Mouse (Mus musculus): ENCODE data around the gene Lrsam1. TPM values are rescaled to one million over a fixed set of nuclear protein-coding genes. Genes with fewer than 3 reads are reported as not detected.

Lrsam1 gene
- total RNA-seq, 2 experiments from 2014 or later, result 14.1 to 17.0 TPM

DNA sequence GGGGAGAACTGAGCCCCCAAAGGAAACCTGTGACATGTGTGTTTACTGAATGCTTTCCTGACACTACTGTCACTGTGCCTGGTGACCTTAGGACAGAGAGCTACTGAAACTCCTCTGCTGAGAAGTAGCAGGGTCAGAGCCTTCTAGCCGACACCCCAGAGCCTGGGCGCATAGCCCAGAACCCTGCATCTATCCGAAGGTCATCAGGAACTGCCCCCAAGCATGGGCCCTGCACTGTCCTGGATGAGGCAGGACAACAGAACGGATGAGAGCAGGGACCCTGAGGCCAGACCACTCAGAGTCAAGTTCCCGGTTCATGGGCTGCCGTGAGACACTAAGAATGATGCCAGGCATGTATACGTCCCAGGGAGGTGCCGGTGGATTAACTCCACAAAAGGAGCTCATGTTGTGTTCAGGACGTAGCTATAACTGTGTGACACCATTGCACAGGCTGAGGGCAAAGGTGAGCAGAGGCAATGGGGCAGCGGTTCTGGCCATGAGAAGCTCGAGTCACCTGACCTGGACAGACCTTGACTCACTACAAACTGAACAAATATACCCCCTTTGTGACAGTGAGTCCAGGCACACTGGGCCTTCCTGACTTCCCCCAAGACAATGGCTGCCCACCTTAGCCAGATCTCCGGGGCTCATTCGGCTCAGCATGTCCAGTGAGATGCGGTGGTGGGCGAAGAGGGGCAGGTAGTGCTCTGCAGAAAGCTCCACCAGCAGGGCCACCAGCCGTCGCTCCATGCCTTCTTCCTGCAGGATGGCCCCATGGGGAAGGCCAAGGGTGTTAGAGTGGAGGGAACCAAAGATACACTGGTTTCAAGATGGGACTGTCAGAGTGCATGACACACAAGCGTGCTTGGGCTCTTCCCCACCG lies 32.2 kb downstream of the Lrsam1 start:
- no peak for DNase-seq
- intact Hi-C loops (cut with DNase I), result loop anchor here (1.0 kb wide), 2 partner anchors 65 to 70 kb away; no protein-coding TSS in a partner anchor

DNA sequence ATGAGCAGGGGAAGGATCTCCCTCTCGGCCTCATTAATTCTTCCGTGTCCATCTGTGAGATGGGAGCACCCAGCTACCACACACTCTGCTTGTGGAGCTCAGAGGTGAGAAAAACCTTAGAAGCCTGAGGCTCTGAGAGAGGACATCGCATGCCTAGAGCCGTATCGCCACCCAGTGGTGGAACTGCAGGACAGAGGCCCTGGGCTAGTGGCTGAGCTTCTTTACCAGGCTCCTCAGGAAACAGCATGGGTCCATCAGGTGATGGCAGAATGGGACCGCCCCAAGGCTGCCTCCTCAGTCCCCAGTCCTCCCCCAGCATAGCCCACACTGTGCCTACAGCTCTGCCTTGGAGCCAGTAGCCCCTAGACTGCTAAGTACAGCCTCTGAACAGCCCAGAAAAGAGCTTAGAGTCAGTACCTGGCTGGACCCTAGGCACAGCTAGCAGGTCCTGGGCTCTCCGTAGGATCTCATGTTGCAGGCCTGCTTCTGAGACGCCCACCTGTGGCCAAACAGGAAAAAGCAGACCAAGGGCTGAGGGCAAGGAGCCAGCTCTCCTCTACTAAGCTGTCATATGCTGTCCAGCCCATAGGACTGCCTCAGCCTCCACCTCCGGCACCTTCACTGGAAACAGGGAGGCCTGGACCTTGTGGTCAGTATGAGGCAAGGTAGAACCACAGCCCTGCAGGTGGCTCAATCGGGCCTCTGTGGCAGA lies 33.0 kb downstream of the Lrsam1 start:
- intact Hi-C loops (cut with DNase I), result loop anchor here (1.0 kb wide), 2 partner anchors 64 to 69 kb away; no protein-coding TSS in a partner anchor
- DNase-seq, result peak; percentile 75 to 78

DNA sequence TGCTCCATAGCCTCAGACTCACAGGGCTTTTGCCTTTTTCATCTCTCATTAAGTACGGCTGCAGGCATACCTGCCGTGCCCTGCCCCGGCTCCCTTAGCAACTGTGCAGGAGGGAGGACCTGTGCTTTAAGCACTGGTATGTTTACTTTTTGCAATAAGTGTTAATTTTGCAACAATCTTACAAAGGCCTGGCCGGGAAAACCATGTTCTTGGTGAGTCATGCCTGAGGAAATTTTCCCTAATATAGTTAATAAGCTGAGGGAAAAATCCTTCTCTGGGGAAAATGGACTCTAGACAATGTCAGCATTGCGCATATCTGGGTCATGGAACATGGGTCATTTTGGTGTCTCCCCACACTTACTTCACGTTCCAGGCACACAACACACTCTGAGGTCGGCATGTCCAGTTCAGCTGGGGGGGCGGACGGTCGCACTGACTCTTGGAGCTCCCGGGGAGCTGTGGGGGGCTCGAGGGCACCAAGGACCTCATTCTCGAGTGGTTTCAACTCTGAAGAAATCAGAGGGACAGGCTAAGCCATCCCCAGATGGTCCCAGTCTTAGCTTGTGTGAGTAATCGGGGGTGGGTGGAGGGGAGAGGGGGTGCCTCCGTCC lies 33.7 kb downstream of the Lrsam1 start:
- no peak for DNase-seq
- intact Hi-C loops (cut with DNase I), result loop anchor here (1.0 kb wide), 2 partner anchors 63 to 68 kb away; no protein-coding TSS in a partner anchor

DNA sequence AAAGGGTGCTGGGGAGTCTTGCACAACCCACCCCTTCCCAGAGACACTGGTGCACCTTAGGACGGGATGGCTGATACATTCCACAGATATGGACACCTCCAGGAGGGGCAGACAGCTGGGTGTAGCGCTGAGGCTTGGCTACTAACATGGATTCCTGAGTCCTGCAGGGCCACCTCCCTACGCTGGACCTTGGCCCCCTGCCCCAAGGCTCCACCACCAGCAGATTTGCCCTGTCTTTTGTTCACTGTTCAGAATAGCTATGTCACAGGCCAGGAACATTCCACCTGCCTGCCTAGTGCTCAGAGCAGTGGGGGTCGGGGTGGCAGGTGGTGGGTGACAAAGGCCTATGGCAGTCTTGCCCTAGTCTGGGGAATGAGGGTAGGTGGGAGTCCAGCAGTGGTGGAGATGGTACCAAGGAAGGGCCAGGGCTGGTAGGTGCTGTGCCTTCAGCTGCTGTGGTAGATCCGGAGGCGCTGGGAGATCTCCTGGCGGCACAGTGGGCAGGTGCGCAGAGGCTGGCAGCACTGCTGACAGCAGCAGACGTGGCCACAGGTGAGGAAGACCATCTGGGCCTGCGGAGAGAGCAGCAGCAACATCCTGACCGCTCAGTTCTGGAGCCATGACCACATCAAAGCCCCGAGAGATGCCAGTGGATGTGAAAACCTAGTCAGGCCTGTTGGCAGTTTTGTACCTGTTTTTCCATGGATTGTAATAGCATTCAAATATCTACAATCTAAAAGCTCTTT lies 34.9 kb downstream of the Lrsam1 start:
- intact Hi-C loops (cut with DNase I), result no loop called here
- no peak for DNase-seq

DNA sequence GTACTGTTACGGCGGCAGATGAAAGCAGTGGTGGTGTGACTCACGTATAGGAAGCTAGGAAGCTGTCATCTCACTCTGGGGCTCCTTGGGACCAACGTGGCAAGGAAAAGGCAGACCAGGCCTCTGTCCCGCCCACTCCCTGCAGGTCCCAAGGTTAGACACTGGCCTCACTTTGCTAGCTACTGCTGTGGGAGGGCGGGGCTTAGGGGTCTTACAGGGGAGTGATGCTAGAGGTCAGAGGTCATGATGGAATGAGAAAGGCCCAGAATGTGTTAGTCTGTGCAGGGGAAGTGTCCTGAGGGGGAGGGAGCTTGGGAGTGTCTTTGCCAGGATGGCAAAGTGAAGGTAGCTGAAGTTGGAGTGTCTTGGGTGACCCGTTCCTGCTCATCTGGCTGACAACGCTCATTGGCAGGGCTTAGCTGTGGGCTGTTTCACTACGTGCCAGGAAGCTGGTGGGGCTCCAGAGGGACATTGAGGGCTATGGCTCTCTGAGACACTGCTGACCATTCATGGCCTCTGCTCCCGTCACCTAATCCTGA lies 37.0 kb downstream of the Lrsam1 start:
- intact Hi-C loops (cut with DNase I), result no loop called here
- DNase-seq, result no peak

DNA sequence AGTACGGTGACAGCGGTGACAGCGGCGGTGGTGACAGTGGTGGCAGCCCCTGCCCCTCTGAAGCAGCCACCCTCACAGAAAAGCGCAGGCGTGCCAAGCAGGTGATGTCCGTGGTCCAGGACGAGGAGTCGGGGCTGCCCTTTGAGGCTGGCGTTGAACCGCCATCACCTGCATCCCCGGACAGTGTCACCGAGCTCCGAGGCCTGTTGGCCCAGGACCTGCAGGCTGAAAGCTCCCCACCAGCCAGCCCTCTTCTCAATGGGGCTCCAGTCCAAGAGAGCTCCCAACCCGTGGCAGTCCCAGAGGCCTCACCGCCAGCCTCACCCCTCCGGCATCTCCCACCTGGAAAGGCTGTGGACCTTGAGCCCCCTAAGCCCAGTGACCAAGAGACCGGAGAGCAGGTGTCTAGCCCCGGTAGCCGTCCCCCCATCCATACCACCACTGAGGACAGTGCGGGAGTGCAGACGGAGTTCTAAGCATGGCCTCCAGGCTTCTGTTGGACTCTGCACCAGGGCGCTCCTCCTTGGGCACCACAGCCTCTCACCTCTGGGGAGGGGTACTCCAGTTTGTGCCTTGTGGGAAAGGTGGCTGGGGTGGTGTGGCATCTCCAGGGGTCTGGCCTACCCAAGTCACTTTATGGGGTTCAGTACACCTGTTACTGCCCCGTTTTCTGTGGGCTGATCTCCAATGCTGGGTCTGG lies 37.7 kb downstream of the Lrsam1 start:
- DNase-seq, result no peak
- intact Hi-C loops (cut with DNase I), result no loop called here

DNA sequence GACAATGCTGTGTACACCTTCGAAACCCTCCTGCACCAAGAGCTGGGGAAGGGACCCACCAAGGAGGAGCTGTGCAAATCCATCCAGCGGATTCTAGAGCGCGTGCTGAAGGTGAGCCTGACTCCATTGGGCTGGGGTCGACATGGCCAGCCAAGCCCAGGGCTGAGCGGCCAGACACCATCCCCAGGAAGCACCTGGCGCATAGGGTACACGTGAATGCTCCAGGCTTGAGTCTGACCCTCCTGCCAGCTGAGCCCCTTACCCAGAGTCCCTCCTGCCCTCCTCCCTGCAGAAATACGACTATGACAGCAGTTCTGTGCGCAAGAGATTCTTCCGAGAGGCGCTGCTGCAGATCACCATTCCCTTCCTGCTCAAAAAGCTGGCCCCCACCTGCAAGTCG lies 38.9 kb downstream of the Lrsam1 start:
- intact Hi-C loops (cut with DNase I), result no loop called here
- DNase-seq, result no peak

DNA sequence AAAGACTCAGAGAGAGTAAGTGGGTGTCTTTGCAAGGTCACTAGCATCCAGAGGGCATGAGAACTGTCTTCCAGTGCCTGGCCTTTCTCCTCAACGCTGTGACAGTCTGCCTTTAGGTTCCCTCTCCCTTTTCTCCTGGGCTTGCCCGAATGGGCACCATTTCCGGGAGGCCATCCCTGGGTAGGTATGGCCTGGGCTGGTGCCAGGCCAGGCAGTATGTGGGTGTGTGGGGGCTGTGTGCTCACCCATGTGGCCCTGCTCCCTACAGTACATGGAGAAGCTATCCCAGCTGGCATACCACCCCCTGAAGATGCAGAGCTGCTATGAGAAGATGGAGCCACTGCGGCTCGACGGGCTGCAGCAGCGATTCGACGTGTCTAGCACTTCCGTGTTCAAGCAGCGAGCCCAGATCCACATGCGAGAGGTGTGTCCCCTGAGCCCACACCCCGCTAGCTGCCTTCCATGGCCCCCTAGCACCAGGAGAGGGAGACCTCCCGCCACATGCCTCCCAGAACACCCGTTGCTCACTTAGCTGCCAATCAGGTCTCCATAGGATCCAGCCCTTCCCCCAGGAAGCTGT lies 39.5 kb downstream of the Lrsam1 start:
- DNase-seq, result no peak
- intact Hi-C loops (cut with DNase I), result no loop called here

DNA sequence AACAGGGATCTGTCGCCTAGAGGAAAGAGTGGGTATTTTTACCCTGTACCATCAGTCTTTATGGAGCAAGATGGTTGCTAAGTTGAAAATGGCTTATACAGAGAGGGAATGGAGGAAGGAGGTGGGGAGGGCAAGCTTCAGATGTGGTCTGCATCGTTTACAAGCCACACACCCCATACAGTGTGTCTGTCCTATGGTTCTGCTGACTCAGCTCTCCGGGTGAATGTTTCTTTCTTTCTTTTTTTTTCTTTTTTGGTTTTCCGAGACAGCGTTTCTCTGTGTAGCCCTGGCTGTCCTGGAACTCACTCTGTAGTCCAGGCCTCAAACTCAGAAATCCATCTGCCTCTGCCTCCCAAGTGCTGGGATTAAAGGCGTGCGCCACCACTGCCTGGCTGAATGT lies 40.2 kb downstream of the Lrsam1 start:
- DNase-seq, result no peak
- intact Hi-C loops (cut with DNase I), result no loop called here

DNA sequence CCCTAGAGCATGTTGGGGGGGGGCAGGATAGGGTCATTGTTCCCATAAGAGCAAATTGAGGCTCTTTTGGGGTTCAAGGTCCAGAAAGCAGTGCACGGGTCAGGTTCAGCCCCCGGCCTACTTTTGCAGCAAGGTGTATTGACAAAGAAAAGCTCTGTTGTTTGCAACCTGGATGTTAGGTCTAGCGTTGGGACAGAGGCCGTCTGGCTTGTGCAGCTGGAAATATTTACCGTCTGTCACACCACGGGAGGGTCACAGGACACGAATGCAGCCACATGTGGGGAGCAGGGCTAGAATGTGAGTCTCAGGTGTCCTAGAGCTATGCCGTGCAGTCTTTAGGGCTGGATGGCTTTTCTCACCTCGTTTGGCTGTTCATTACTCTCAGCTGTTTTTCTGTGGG lies 43.0 kb downstream of the Lrsam1 start:
- DNase-seq, result no peak
- intact Hi-C loops (cut with DNase I), result no loop called here

DNA sequence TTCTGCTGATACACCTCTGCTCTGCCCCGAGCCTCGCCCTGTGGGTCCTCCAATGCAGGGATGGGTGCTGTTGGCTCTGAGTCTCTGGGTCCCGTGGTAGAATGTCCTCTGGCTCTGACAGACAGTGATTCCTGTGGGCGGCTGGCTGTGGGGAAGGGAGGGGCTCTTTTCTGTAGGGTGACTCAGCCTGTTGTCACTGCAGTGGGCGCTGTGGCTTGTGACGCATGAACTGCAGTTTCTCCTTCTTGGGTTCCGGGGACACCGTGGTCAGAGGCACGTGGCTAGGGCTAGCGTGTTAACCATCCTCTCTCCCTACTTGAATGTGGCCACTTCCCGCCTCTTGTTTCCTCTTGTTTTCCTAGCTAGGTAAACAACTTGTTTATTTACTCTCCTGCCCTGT lies 43.9 kb downstream of the Lrsam1 start:
- DNase-seq, result peak; percentile 49 to 50
- intact Hi-C loops (cut with DNase I), result no loop called here

DNA sequence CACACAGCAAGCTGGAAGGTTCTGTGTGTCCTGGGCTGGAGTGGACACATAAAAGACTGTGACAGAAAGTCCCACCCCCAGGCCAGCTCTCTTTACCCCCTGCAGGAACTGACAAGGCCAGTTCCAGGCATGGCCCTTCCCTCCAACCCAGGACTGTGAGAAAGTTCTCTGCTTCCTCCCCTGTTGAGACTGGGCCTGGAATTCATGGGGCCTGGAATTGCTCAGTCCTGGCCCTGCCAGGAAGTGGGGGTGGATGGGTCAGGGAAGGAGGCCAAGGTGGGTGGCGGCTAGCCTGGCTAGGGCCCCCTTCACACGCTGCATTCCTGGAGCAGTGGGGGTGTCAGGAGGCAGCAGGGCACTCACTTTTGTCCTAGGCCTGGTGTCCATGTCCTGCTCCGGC lies 46.5 kb downstream of the Lrsam1 start:
- DNase-seq, result peak; percentile 66 to 69
- intact Hi-C loops (cut with DNase I), result loop anchor here (5.0 kb wide), 1 partner anchor 138 kb away; the partner anchor contains the start of genes Ptrh1 and Ttc16

DNA sequence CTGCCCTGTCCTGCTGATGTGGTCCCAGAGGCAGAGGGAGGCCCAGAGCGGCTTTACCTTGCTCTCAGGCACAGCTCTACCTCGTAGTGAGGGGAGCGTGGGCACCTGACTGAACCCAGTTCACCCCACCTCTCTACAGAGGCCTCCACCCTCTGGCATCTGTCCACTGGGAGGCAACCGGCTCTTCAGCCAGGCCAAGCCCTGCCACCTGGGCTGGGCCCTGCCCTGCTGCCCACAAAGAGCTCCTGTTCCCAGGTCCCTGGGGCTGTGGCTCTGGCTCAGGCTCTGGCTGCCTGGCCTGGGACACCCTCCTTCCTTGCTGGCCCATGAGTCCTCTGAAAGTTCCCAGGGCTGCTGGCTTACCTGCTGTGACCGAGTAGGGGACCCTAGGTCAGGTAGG lies 47.1 kb downstream of the Lrsam1 start:
- intact Hi-C loops (cut with DNase I), result loop anchor here (5.0 kb wide), 1 partner anchor 137 kb away; the partner anchor contains the start of genes Ptrh1 and Ttc16
- peak in 1 of 2 experiments; percentile 32 for DNase-seq

DNA sequence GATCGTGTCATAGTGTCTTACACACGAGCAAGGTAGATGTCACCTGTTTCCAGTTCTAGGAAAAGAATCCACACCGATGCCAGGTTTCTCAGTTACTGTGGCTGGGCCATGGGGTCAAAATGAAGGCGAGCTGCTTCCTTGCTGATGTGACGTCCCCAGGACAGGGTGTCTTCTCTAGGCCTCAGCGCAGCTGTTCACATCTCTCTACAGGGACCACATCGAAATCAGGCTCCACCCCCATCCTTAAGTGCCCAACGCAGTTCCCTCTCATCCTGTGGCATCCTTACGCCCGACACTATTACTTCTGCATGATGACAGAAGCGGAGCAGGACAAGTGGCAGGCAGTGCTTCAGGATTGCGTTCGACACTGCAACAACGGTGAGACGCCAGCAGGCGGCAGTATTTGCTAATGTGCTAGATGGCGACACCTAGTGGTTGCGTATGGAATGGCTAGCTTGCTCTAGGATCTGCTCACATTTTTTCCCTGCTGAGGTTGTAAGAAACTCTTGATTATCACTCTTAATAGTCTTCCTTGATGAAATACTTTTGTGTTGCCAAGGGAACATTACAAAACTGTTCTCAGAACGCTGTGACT lies 49.1 kb downstream of the Lrsam1 start:
- intact Hi-C loops (cut with DNase I), result loop anchor here (1.0 to 5.0 kb wide), 3 partner anchors 36 to 135 kb away; partner anchors contain the start of genes Fam129b, Ptrh1 and Ttc16
- DNase-seq, result peak; percentile 88

DNA sequence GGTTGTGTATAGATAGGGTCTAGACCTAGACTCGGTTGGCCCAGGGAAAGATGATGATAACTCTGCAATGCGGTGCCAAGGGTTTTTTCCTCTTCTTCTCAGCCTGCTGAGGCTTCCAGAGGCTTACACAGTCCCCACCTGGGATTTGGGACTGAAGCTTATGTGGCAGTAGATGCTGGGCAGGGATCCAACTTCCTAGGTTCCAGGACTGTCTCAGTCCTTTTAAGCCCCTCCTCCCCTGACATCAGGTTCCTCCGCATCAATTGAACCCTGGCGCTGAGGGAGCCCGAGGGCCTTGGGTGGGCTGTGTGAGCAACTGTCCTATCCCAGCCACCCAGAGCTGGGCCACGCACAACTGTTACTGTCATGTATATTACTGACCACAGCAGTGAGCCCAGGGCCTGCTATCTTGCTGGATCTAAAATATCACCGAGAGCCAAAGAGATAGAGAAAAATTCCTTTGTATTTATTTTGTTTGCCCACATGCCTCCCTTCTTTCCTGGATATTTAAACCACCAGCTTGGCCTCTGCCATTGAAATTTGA lies 49.7 kb downstream of the Lrsam1 start:
- DNase-seq, result no peak
- intact Hi-C loops (cut with DNase I), result loop anchor here (1.0 to 5.0 kb wide), 3 partner anchors 35 to 134 kb away; partner anchors contain the start of genes Fam129b, Ptrh1 and Ttc16

DNA sequence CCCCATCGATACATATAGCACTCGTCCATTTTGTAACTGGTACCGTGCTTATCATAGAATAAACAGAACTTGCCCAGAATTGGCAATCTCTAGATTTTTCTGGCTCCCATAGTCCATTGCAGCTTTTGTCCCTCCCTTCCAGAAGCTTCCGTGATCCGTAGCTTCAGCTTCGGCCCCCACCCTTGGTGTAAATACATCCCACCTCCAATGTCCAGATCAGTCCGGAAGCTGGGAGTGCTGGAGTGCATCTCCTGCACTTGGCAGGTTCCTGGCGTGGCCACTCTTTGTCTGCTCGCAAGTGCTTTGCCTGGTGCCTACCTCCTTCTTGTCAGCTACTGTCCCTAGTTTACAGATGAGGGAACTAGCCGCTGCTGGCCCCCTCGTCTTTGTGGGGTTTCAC lies 52.6 kb downstream of the Lrsam1 start:
- intact Hi-C loops (cut with DNase I), result no loop called here
- DNase-seq, result peak in 1 of 2 experiments; percentile 42

DNA sequence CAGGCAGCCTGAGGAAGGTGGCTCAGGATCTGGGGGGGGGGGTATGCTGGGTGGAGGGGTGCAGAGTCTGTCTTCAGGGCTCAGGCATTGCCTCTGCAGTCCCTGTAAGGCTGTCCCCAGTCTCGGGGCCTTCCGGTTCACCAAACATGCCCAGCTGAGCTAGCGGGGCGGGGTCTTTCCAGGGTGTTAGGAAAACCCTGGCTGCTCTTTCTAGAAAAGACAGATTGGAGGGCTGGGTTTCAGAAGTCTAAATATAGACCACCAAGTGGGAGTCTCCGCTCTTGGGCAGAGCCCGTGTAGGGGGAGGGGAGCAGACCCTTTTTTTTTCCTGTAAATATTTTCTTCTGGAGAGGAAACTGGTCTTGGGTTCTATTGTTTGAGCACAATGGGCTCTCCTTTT lies 53.1 kb downstream of the Lrsam1 start:
- peak; percentile 51 to 56 for DNase-seq

DNA sequence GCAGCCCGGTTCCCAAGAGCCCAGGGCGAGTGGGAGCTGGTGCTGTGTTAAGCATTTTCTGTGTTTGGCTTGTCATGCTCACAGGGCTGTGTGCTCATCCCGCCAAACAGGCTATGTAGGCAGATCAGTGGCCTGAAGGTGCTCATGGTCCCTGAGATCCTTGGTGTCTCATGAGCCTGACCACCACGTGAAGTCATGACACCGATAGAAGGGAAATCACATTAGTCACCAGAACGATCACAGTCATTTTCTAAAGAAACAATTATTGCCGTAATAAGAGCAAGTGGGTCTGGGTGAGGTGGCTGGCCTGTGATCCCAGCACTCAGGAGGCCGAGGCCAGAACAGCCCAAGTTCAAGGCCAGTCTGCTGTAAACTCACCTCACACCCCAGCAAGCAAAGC lies 54.0 kb downstream of the Lrsam1 start:
- intact Hi-C loops (cut with DNase I), result no loop called here

More for the DNA sequence above, 53.1 kb downstream of the Lrsam1 start:
- intact Hi-C loops (cut with DNase I), result no loop called here

More for the DNA sequence above, 54.0 kb downstream of the Lrsam1 start:
- no peak for DNase-seq

Data from heart, postnatal 36 days (tissue).